Mouse (Mus musculus) liver, embryonic 15.5 days (tissue): ENCODE measurements around the gene Ssxb1. TPM values are rescaled to one million over a fixed set of nuclear protein-coding genes. Genes with fewer than 3 reads are reported as not detected.
"Not testable (repeated sequence)": the region's sequence is repeated elsewhere in the genome, so short reads cannot be mapped to it uniquely, and the experiment has no call there.

Source experiments
- ATAC-seq: fragments of 200-750 bp; cut with Nextera tagmentation; 2 replicates; pipeline ENCODE4 v1.8.0; 2017; ENCODE audit warnings: moderate number of reproducible peaks, mild to moderate bottlenecking, moderate library complexity; ENCODE audit not compliant: insufficient read depth
- H3K27ac ChIP-seq: fragments of 300-500 bp; sonication (generic); replicated peaks from 2 replicates; pipeline ENCODE4 v1.5.1; 2015; ENCODE audit warnings: mild to moderate bottlenecking, inconsistent platforms
- H3K27me3 ChIP-seq: fragments of 300-500 bp; sonication (generic); 2 replicates; pipeline ENCODE4 v1.6.1; 2015; ENCODE audit warnings: mild to moderate bottlenecking, inconsistent platforms
- H3K36me3 ChIP-seq: fragments of 300-500 bp; sonication (generic); replicated peaks from 2 replicates; pipeline ENCODE4 v1.6.1; 2015; ENCODE audit warnings: moderate library complexity, mild to moderate bottlenecking, inconsistent platforms
- H3K4me1 ChIP-seq: fragments of 300-500 bp; sonication (generic); replicated peaks from 2 replicates; pipeline ENCODE4 v1.6.1; 2015; ENCODE audit warnings: inconsistent platforms
- H3K4me2 ChIP-seq: fragments of 300-500 bp; sonication (generic); 2 replicates; pipeline ENCODE4 v1.6.1; 2015; ENCODE audit warnings: moderate library complexity, mild to moderate bottlenecking, inconsistent platforms
- H3K4me3 ChIP-seq: fragments of 300-500 bp; sonication (generic); replicated peaks from 2 replicates; pipeline ENCODE4 v1.5.1; 2015; ENCODE audit warnings: mild to moderate bottlenecking, inconsistent platforms
- H3K9ac ChIP-seq: fragments of 300-500 bp; sonication (generic); 2 replicates; pipeline ENCODE4 v1.6.1; 2015; ENCODE audit warnings: moderate library complexity, mild to moderate bottlenecking, inconsistent platforms
- H3K9me3 ChIP-seq: fragments of 300-500 bp; sonication (generic); replicated peaks from 2 replicates; pipeline ENCODE4 v1.6.1; 2016; ENCODE audit warnings: inconsistent platforms
- WGBS: fragments of 180-500 bp; shearing (Covaris S2); methylation state at CpG from one replicate; pipeline ENCODE4 v1.1.7; 2015; ENCODE audit warnings: mixed read lengths; ENCODE audit not compliant: insufficient replicate concordance; 5-methylcytosine and 5-hydroxymethylcytosine counted together
- polyA plus RNA-seq: library from polyadenylated mRNA; unstranded; fragments of >200 nt; fragmentation: Nextera tagmentation; extraction: Ambion mirVana; gene quantifications from 2 replicates; pipeline ENCODE4 v1.2.1, GENCODE M21; 2015

Gene Ssxb1
- not detected in 2 replicates for polyA plus RNA-seq

DNA sequence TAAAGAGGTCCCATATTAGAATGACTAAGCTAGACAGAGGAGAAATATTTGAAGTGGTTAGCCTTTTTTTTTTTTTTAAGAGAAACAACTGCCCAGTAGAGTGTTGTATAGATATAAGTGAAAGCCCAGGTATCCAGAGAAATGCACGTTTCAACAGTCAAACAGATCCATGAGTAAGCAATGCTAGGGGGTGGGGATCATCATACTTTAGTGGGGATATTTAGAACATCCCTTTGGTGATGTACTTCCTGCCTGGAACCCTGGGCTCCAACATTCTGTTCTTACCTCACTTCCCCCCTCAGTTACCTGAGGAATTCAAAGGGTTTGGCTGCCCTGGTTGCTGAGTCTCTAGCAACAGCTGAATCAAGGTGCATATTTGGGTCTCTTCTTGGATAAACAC, at the start of gene Ssxb1:
Gene Ssxb1, plus strand, starts transcription at position 301 of the 400 bp plus-strand sequence.
- 18% methylated on average over 1 of the region's 1 CpGs for WGBS
- not testable (repeated sequence) for H3K4me1 ChIP-seq, H3K9me3 ChIP-seq, H3K4me2 ChIP-seq, H3K27me3 ChIP-seq, ATAC-seq, H3K27ac ChIP-seq, H3K36me3 ChIP-seq, H3K9ac ChIP-seq, H3K4me3 ChIP-seq

DNA sequence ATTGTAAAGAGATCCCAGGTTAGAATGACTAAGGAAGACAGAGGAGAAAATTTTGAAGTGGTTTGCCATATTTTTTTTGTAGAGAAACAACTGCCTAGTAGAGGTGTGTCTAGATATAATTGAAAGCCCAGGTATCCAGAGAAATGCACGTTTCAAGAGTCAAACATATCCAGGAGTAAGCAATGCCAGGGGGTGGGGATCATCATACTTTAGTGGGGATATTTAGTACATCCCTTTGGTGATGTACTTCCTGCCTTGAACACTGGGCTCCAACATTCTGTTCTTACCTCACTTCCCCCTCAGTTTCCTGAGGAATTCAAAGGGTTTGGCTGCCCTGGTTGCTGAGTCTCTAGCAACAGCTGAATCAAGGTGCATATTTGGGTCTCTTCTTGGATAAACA, 46.4 kb upstream of the Ssxb1 start, which contains the start of gene Ssxb9:
Gene Ssxb9, plus strand, starts transcription at position 301 of the 400 bp plus-strand sequence.
- not testable (repeated sequence) for H3K27ac ChIP-seq, ATAC-seq, H3K36me3 ChIP-seq, H3K27me3 ChIP-seq, H3K4me2 ChIP-seq, H3K4me3 ChIP-seq, H3K4me1 ChIP-seq, H3K9ac ChIP-seq, H3K9me3 ChIP-seq
- 6% methylated on average over 1 of the region's 1 CpGs for WGBS

DNA sequence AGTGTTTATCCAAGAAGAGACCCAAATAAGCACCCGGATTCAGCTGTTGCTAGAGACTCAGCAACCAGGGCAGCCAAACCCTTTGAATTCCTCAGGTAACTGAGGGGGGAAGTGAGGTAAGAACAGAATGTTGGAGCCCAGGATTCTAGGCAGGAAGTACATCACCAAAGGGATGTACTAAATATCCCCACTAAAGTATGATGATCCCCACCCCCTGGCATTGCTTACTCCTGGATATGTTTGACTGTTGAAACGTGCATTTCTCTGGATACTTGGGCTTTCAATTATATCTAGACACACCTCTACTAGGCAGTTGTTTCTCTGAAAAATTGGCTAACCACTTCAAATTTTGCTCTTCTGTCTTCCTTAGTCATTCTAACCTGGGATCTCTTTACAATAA, 48.5 kb downstream of the Ssxb1 start, which contains the start of gene Ssxb2:
Gene Ssxb2, minus strand, starts transcription at position 101 of the 400 bp plus-strand sequence.
- H3K4me3 ChIP-seq, H3K36me3 ChIP-seq, ATAC-seq, H3K27ac ChIP-seq, H3K9me3 ChIP-seq, H3K27me3 ChIP-seq, H3K4me2 ChIP-seq, H3K9ac ChIP-seq, H3K4me1 ChIP-seq: not testable (repeated sequence)
- WGBS = 43% methylated on average over 2 of the region's 2 CpGs

Other genes starting within 250 kb of the Ssxb1 start
- gene Tbc1d25, start 237.1 kb upstream of the Ssxb1 start, polyA plus RNA-seq = 4.9 and 5.5 TPM in 2 replicates
- gene Ebp, start 219.8 kb upstream of the Ssxb1 start, polyA plus RNA-seq = 81.1 and 91.0 TPM in 2 replicates
- gene Porcn, start 206.8 kb upstream of the Ssxb1 start, polyA plus RNA-seq = 0.83 and 1.1 TPM in 2 replicates
- gene Ftsj1, start 160.9 kb upstream of the Ssxb1 start, polyA plus RNA-seq = 34.0 and 36.4 TPM in 2 replicates
- gene Slc38a5, start 142.2 kb upstream of the Ssxb1 start, polyA plus RNA-seq = 67.3 and 70.0 TPM in 2 replicates
- not detected in 2 replicates for gene Ssxb10, start 85.9 kb upstream of the Ssxb1 start, polyA plus RNA-seq
- gene Ssxb9, start 46.3 kb upstream of the Ssxb1 start, polyA plus RNA-seq = not detected in 2 replicates
- not detected in 2 replicates for gene Ssxb2, start 48.4 kb downstream of the Ssxb1 start, polyA plus RNA-seq
- not detected in 2 replicates for gene Gm14459, start 111.6 kb downstream of the Ssxb1 start, polyA plus RNA-seq
- not detected in 2 replicates for gene Ssxb6, start 134.9 kb downstream of the Ssxb1 start, polyA plus RNA-seq
- gene Ssxb3, start 178.5 kb downstream of the Ssxb1 start, polyA plus RNA-seq = not detected in 2 replicates